Mouse (Mus musculus) hindbrain, embryonic 11.5 days (tissue): ENCODE measurements around the gene Tuba1b. TPM values are rescaled to one million over a fixed set of nuclear protein-coding genes. Genes with fewer than 3 reads are reported as not detected.

ENCODE experiments used
- ATAC-seq: fragments of 200-750 bp; cut with Nextera tagmentation; 2 replicates; pipeline ENCODE4 v1.8.0; 2017; ENCODE audit warnings: mild to moderate bottlenecking, moderate TSS enrichment, moderate library complexity; ENCODE audit not compliant: low FRiP score
- DNase-seq: peaks from one replicate; pipeline ENCODE4 v3.0.0-alpha.2; 2015; ENCODE audit warnings: low spot score
- H3K27ac ChIP-seq: fragments of 300-500 bp; sonication (generic); 2 replicates; pipeline ENCODE4 v1.5.1; 2014; ENCODE audit warnings: mild to moderate bottlenecking, low read depth, low read length
- H3K27me3 ChIP-seq: fragments of 300-500 bp; sonication (generic); 2 replicates; pipeline ENCODE4 v1.6.1; 2014; ENCODE audit warnings: mild to moderate bottlenecking, low read length, moderate library complexity, mixed read lengths; ENCODE audit not compliant: control insufficient read depth, insufficient read depth
- H3K36me3 ChIP-seq: fragments of 300-500 bp; sonication (generic); 2 replicates; pipeline ENCODE4 v1.6.1; 2014; ENCODE audit warnings: mild to moderate bottlenecking, low read length, moderate library complexity, mixed read lengths; ENCODE audit not compliant: control insufficient read depth, insufficient read depth
- H3K4me1 ChIP-seq: fragments of 300-500 bp; sonication (generic); replicated peaks from 2 replicates; pipeline ENCODE4 v1.6.1; 2014; ENCODE audit warnings: low read length, mixed read lengths; ENCODE audit not compliant: control insufficient read depth, insufficient read depth
- H3K4me2 ChIP-seq: fragments of 300-500 bp; sonication (generic); replicated peaks from 2 replicates; pipeline ENCODE4 v1.6.1; 2014; ENCODE audit warnings: mild to moderate bottlenecking, low read depth, low read length
- H3K4me3 ChIP-seq: fragments of 300-500 bp; sonication (generic); 2 replicates; pipeline ENCODE4 v1.5.1; 2014; ENCODE audit warnings: low read depth, low read length
- H3K9ac ChIP-seq: fragments of 300-500 bp; sonication (generic); 2 replicates; pipeline ENCODE4 v1.6.1; 2014; ENCODE audit warnings: low read depth, low read length
- H3K9me3 ChIP-seq: fragments of 300-500 bp; sonication (generic); 2 replicates; pipeline ENCODE4 v1.6.1; 2016; ENCODE audit warnings: low read length; ENCODE audit not compliant: control insufficient read depth
- WGBS: fragments of 180-500 bp; shearing (Covaris S2); extraction: QIAGEN DNeasy Blood & Tissue Kit; methylation state at CpG from one replicate; pipeline ENCODE4 v1.1.7; 2014; 5-methylcytosine and 5-hydroxymethylcytosine counted together
- polyA plus RNA-seq: library from polyadenylated mRNA; unstranded; fragments of >200 nt; fragmentation: Nextera tagmentation; extraction: Ambion mirVana; gene quantifications from 2 replicates; pipeline ENCODE4 v1.2.1, GENCODE M21; 2014

Tuba1b gene
- polyA plus RNA-seq, 1 experiment from 2014 or later, result 1,792 TPM

DNA sequence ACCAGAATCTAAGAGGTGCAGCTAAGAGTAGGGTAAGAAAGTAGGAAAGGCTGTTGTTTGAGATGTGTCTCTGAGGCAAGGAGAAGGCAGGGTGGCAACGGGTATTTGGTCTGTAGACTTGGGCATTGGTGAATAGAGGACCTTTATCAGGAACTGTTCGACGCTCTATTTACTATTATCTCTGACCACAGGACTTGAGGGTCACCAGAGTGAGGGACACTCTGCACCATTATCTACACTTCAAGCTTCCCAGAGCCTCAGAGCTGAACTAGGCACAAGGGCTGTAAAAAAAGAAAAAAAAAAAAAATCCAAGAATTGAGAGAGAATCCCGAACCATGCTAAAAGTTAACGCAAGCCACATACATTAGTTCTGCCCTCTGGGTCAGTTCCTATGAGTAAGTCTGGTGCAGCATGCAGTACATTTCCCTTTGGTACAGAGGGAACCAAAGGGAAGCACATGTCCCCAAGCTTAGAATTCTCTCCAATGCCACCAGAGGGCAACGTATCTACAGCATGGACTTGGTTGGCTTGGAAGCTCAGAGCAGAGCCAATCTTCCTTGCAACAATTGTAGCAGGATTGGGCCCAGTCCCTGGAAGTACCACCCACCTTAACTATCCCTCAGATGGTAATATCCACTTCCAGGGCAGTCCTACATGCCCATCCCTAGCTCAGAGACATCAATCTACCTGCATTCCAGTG, 42.3 kb downstream of the Tuba1b start:
- Histone ChIP-seq H3K27me3 (peaks cover 56% of the 10 kb centered on the region), H3K4me3 (no peak overlapping the region), H3K9ac (no peak overlapping the region), H3K27ac (no peak overlapping the region), H3K4me1 (peaks cover 19% of the 10 kb centered on the region), H3K9me3 (no peaks in the 10 kb centered on the region), H3K4me2 (no peak overlapping the region), H3K36me3 (no peaks in the 10 kb centered on the region)
- DNase-seq, result peak; percentile 75
- WGBS, result 46% methylated on average over 6 of the region's 6 CpGs
- ATAC-seq, result peak; percentile 53; the same call in 1 of the 2 replicates

- ATAC-seq (no peak), DNase-seq (no peak)
- peaks cover 19% of the 10 kb centered on the region for H3K4me1 ChIP-seq
- no peak overlapping the region for H3K4me3 ChIP-seq
- 9% methylated on average over 19 of the region's 19 CpGs for WGBS
- no peaks in the 10 kb centered on the region for H3K9me3 ChIP-seq
- no peaks in the 10 kb centered on the region for H3K36me3 ChIP-seq
- H3K4me2 ChIP-seq, result no peak overlapping the region
- no peak overlapping the region for H3K27ac ChIP-seq
- peaks cover 49% of the 10 kb centered on the region for H3K27me3 ChIP-seq
- no peak overlapping the region for H3K9ac ChIP-seq
Measured at GRCm38 (mm10) chr15:98891198-98891742, 43.1 kb downstream of the Tuba1b start.

- Histone ChIP-seq H3K27ac (no peak overlapping the region), H3K27me3 (peaks cover 11% of the 10 kb centered on the region), H3K9ac (no peak overlapping the region), H3K4me3 (no peak overlapping the region), H3K4me1 (no peaks in the 10 kb centered on the region), H3K36me3 (no peaks in the 10 kb centered on the region), H3K4me2 (no peak overlapping the region), H3K9me3 (no peaks in the 10 kb centered on the region)
- ATAC-seq, result no peak
- WGBS, result 81% methylated on average over 7 of the region's 7 CpGs
- DNase-seq, result no peak
Measured at GRCm38 (mm10) chr15:98887526-98887925, 46.8 kb downstream of the Tuba1b start.

DNA sequence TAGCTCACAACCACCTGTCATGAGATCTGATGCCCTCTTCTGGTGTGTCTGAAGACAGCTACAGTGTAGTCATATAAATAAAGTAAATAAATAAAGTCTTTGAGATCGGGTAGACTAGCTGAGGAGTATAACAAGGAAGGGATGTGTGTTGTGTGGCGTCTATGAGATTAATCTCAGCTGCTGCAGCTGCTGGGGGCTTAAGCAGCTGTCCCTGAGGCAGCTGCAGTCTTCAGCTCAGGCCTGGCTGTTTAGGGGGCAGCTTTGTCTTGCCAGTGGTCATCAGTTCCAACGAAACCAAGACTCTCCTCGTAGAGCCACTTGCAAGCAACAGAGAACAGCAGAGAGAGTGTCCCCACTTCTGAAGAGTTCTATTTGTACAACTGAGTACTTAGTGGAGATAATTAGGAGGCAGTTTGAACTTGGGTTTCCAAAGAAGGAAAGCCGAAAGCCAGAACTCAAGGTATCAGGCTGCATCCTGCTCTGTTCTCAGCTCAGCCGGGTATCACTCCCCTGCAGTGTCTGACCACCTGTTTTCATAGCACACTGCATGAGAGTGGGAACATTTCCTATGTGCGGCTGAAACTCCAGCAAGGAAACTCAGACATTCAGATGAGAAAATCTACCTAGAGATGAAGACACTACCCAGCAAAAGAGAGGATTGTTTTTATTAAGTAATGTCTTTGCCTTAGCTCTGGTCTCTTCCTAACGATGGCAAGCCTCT, 47.5 kb downstream of the Tuba1b start:
- Histone ChIP-seq H3K4me1 (no peaks in the 10 kb centered on the region), H3K27me3 (peaks cover 6% of the 10 kb centered on the region), H3K36me3 (no peaks in the 10 kb centered on the region), H3K27ac (no peak overlapping the region), H3K9me3 (no peaks in the 10 kb centered on the region), H3K9ac (no peak overlapping the region), H3K4me3 (no peak overlapping the region), H3K4me2 (no peak overlapping the region)
- DNase-seq, result no peak
- no peak for ATAC-seq
- WGBS, result 77% methylated on average over 8 of the region's 8 CpGs

DNA sequence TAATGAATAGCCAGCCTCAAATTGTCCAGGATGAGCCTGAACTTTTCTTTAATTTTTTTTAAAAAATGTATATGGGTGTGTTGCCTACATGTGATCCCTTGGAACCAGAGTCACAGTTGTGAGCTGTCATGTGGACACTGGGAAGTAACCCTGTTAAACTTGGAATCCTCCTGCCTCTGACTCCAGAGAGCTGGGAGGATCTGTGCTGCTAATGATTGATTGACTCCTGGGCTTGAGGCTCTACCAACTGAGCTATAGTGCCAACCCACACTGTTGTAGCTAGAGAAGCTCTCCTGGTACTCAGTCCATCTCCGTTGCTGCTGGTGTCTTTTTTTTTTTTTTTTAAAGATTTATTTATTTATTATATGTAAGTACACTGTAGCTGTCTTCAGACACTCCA, 50.3 kb downstream of the Tuba1b start:
- no peaks in the 10 kb centered on the region for H3K36me3 ChIP-seq
- 74% methylated on average over 1 of the region's 1 CpGs for WGBS
- H3K27me3 ChIP-seq, result no peaks in the 10 kb centered on the region
- no peak overlapping the region for H3K4me2 ChIP-seq
- no peaks in the 10 kb centered on the region for H3K4me1 ChIP-seq
- no peak overlapping the region for H3K4me3 ChIP-seq
- no peaks in the 10 kb centered on the region for H3K9me3 ChIP-seq
- DNase-seq, result no peak
- no peak overlapping the region for H3K9ac ChIP-seq
- ATAC-seq, result no peak
- no peak overlapping the region for H3K27ac ChIP-seq

- no peaks in the 10 kb centered on the region for H3K9me3 ChIP-seq
- no peaks in the 10 kb centered on the region for H3K4me1 ChIP-seq
- H3K27ac ChIP-seq, result no peak overlapping the region
- no peak overlapping the region for H3K4me3 ChIP-seq
- H3K27me3 ChIP-seq, result no peaks in the 10 kb centered on the region
- no peaks in the 10 kb centered on the region for H3K36me3 ChIP-seq
- DNase-seq (no peak), ATAC-seq (no peak)
- no peak overlapping the region for H3K9ac ChIP-seq
- H3K4me2 ChIP-seq, result no peak overlapping the region
Measured at GRCm38 (mm10) chr15:98883661-98884060, 50.7 kb downstream of the Tuba1b start.

GRCm38 (mm10) chr15:98881656-98882008, 52.7 kb downstream of the Tuba1b start:
- Histone ChIP-seq H3K9me3 (no peaks in the 10 kb centered on the region), H3K4me1 (no peaks in the 10 kb centered on the region), H3K36me3 (no peaks in the 10 kb centered on the region), H3K27ac (peak overlapping the region; percentile 24; the same call in 1 of the 2 replicates), H3K27me3 (no peaks in the 10 kb centered on the region), H3K4me3 (0 out of 2 replicates have a peak overlapping the region, but pooled peaks have one; percentile 6), H3K9ac (no peak overlapping the region; the same call in 1 of the 2 replicates), H3K4me2 (peak overlapping the region; percentile 70; the same call in 1 of the 2 replicates)
- 10% methylated on average over 5 of the region's 5 CpGs for WGBS
- no peak for DNase-seq
- ATAC-seq, result peak; percentile 38
